Mouse (Mus musculus) cortical plate, adult 2 months (tissue): ENCODE data around the gene Patl2.

ENCODE experiments used
- CTCF ChIP-seq: fragments of 200-500 bp; IDR thresholded peaks from 2 replicates; pipeline ENCODE4 v1.5.1; 2011; ENCODE audit warnings: mild to moderate bottlenecking, control low read depth, low read length; ENCODE audit not compliant: insufficient read depth; ENCODE audit errors: extremely low read depth
- POLR2A ChIP-seq: fragments of 200-500 bp; IDR thresholded peaks from 2 replicates; pipeline ENCODE4 v1.6.1; 2011; ENCODE audit warnings: mild to moderate bottlenecking, low read length, control low read depth; ENCODE audit not compliant: insufficient read depth; ENCODE audit errors: extremely low read depth

DNA sequence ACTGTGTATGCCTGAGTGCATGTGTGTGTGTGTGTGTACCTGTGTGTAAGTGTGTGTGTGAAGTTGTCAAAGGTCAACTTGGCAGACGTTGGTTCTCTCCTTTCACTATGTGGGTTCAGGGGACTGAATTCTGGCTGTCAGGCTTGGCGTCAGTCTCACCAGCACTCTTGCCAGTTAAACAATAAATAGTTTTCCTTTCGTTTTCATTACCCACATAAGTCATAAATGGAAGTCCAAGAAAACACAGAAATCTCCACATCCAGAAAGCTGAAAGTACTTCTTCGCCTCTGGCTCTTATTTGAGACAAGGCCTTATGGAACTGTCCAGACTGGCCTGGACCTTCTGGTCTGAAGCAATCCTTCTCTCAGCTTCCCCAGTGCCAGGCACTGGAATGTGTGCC lies 40.2 kb downstream of the Patl2 start:
- TF ChIP-seq CTCF: no peak
- TF ChIP-seq POLR2A: no peak
